Mouse (Mus musculus): ENCODE results near the gene Crtc2. TPM values are rescaled to one million over a fixed set of nuclear protein-coding genes. Genes with fewer than 3 reads are reported as not detected.

The Crtc2 gene
- total RNA-seq, 4 experiments from 2014 or later, result 43.5 to 73.2 (median 63.9) TPM

- no peak for DNase-seq
Observed at GRCm38 (mm10) chr3:90313367-90313766, 59.4 kb downstream of the Crtc2 start.

Small RNA genes lying within 50 kb of the gene (microRNA-seq; reads per million reads assigned to microRNA genes)
- gene Mir7012, result 0 reads per million in 2 experiments

Other genes with a start within 250 kb of the Crtc2 start
- gene 4933434E20Rik, start 202.5 kb upstream of the Crtc2 start, total RNA-seq (2022), result 100 to 1,000 TPM in 3 of 4 experiments, 10 to 100 TPM in 1; 88.7 to 119 (median 108) TPM
- gene Ubap2l, start 201.5 kb upstream of the Crtc2 start, total RNA-seq (2022), result 100 to 1,000 TPM; 135 to 210 (median 161) TPM
- 100 to 1,000 TPM; 162 to 262 (median 231) TPM for gene Tpm3, start 181.5 kb upstream of the Crtc2 start, total RNA-seq (2022)
- 1 to 10 TPM in 1 of 4 experiments, under 1 TPM in 3; 0.35 to 1.1 (median 0.54) TPM for gene Nup210l, start 150.0 kb upstream of the Crtc2 start, total RNA-seq (2022)
- 1,000 to 10,000 TPM; 1,658 to 2,346 (median 2,053) TPM for gene Rps27, start 40.5 kb upstream of the Crtc2 start, total RNA-seq (2022)
- 10 to 100 TPM; 28.8 to 42.4 (median 34.9) TPM for gene Rab13, start 40.5 kb upstream of the Crtc2 start, total RNA-seq (2022)
- gene Jtb, start 22.6 kb upstream of the Crtc2 start, total RNA-seq (2022), result 10 to 100 TPM; 64.2 to 76.1 (median 70.4) TPM
- gene Creb3l4, start 10.7 kb upstream of the Crtc2 start, total RNA-seq (2022), result 1 to 10 TPM in 1 of 4 experiments, under 1 TPM in 3; 0.35 to 1.3 (median 0.63) TPM
- 100 to 1,000 TPM; 129 to 172 (median 151) TPM for gene Slc39a1, start 6.0 kb upstream of the Crtc2 start, total RNA-seq (2022)
- 10 to 100 TPM in 3 of 4 experiments, 1 to 10 TPM in 1; 9.2 to 14.5 (median 12.8) TPM for gene Dennd4b, start 11.0 kb downstream of the Crtc2 start, total RNA-seq (2022)
- 10 to 100 TPM; 62.6 to 85.2 (median 71.6) TPM for gene Gatad2b, start 39.0 kb downstream of the Crtc2 start, total RNA-seq (2022)
- 100 to 1,000 TPM; 132 to 297 (median 196) TPM for gene Slc27a3, start 135.8 kb downstream of the Crtc2 start, total RNA-seq (2022)
- gene Ints3, start 179.5 kb downstream of the Crtc2 start, total RNA-seq (2022), result 100 to 1,000 TPM; 107 to 119 (median 110) TPM
- 100 to 1,000 TPM; 316 to 460 (median 368) TPM for gene Npr1, start 211.7 kb downstream of the Crtc2 start, total RNA-seq (2022)
- gene Ilf2, start 222.0 kb downstream of the Crtc2 start, total RNA-seq (2022), result 10 to 100 TPM; 58.9 to 75.2 (median 67.3) TPM
- 100 to 1,000 TPM in 1 of 4 experiments, 10 to 100 TPM in 3; 73.3 to 105 (median 83.4) TPM for gene Snapin, start 236.9 kb downstream of the Crtc2 start, total RNA-seq (2022)